Mouse (Mus musculus): ENCODE data around the gene Tmem127.
"Not testable (repeated sequence)": the region's sequence is repeated elsewhere in the genome, so short reads cannot be mapped to it uniquely, and the experiment has no call there.

Tmem127 gene

GRCm38 (mm10) chr2:127267854-127268253 lies 20.1 kb downstream of the Tmem127 start:
- DNase-seq (ENCODE audit: low spot score): no peak

DNA sequence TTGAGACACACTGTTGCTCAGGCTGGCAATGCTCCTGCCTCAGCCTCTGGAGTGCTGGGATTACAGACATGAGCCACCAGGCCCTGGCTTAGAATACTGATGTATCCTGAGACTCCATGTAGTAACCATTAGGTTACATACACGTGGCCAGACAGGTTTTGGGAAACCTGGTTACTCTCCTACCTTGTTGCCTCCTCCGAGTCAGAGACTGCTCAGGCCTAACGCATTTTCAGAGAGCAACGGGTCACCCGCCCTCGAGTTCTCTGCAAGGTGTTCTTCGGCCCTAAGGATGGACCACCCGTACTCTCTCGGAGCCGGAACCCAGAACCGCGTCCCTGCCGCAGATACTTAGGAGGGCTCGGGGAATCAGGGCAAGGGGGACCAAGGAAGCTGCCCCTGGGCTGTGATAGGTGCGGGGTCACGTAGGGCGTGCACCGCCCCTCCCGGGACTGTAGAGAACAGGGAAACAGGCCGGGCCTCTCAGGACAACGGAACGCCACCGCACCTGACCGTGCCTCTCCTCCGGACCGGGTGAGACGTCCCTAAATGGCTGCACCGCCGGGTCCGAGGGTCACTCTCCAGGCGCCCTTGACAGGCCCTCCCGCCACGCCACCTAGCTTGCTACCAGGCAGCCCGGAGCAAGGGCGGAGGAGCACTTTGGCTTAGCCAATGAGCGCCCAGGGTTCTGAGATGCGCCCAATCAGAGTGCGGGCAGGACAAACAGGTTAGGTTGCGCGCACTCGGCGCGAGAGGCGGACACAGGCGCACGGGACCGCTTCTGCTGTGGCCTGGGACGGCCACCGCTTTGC lies 22.0 kb downstream of the Tmem127 start, which contains the start of gene Stard7:
TSS of gene Stard7 (plus strand) at position 728 of the 809 bp plus-strand sequence.
- peak; percentile 96 for DNase-seq (ENCODE audit: low spot score)

- peak; percentile 82 for DNase-seq (ENCODE audit: low spot score)
These were observed 22.8 kb downstream of the Tmem127 start for GRCm38 (mm10) chr2:127270300-127271041.

DNA sequence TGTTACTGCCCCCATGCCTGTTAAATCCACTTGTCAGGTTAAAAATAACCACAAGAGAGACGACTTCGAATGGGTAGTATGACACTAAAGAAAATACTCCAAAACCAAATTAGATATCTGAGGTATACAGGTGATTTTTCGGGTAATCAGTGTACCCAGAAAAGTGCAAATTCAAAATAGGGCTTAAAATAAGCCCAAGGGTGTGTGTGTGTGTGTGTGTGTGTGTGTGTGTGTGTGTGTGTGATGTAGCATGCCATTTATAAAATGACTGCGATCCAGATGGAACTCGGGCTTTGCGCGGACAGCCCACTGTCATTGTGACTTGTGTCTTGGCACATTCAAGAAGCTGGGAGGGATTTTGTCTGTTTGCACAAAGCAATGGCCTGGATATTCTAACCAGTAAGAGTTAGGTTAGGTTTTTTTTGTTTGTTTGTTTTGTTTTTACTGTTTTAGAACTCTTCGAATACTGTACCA lies 23.4 kb downstream of the Tmem127 start:
- DNase-seq (ENCODE audit: low spot score): peak; percentile 37

DNA sequence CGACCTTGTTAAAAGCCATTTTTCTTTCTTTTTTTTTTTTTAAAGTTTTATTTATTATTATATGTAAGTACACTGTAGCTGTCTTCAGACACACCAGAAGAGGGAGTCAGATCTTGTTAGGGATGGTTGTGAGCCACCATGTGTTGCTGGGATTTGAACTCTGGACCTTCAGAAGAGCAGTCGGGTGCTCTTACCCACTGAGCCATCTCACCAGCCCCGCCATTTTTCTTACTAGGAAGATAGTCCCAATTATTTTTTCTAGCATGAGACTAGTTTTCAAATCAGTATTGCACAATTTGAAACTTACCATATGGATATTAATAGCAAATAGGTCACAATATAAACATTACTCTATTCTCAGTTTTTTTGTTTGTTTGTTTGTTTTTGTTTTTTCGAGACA lies 24.3 kb downstream of the Tmem127 start:
- DNase-seq (ENCODE audit: low spot score): not testable (repeated sequence)

DNA sequence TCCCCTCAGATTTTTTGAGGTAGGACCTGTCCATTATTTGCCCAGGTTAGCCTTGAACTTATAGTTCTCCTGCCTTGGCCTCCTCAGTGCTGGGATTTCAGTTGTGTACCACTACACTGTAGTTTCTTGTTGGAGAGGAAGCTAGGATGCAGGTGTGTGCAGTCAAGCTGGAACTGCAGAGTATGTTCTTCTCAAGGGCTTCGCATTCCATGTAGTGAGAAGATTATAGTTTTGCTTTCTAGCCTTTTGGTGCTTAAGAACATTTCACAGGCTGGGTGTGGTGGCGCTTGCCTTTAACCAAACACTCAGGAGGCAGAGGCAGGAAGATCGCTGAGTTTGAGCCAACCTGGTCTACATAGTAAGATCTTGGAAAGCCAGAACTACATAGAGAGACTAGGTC lies 25.1 kb downstream of the Tmem127 start:
- no peak for DNase-seq (ENCODE audit: low spot score)

DNA sequence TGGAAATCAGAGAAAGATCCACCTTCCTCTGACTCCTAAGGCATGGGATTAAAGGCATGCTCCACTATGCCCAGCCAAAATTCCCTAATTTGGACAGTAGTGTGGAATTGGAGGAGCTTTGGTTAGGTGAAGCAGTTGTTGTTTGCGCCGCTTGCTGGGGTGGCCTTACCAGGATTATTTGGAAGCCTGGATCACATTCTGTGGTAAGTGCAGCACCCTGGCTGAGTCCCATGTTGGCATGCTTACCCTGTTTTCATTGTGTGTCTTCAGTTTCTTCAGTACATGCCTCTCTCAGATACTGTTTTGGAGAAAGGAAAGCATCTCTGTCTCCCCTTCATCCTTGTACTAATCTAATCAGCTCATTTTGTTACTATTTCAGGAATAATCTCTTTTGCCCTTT lies 26.9 kb downstream of the Tmem127 start:
- no peak for DNase-seq (ENCODE audit: low spot score)

GRCm38 (mm10) chr2:127275551-127276320 lies 28.0 kb downstream of the Tmem127 start:
- no peak for DNase-seq (ENCODE audit: low spot score)

GRCm38 (mm10) chr2:127278162-127278561 lies 30.5 kb downstream of the Tmem127 start:
- DNase-seq (ENCODE audit: low spot score): no peak

DNA sequence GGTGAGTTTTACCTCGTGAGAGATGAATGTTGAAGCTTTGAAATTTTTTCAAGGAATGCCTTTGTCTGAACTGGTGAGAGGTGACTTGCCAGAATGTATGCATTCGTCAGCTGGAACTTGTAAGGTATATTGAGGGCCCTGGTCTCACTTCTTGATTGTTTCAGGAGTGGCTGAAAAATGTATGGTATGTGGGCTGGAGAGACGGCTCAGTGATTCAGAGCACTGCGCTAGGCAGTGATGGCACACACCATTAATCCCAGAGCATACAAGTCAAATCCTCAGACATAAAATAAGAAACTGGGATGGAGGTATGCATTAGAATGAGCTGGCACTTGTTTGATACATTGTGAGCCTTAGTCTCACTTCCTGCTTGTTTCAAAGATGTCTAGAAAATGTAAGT lies 44.5 kb downstream of the Tmem127 start:
- DNase-seq (ENCODE audit: low spot score): no peak

DNA sequence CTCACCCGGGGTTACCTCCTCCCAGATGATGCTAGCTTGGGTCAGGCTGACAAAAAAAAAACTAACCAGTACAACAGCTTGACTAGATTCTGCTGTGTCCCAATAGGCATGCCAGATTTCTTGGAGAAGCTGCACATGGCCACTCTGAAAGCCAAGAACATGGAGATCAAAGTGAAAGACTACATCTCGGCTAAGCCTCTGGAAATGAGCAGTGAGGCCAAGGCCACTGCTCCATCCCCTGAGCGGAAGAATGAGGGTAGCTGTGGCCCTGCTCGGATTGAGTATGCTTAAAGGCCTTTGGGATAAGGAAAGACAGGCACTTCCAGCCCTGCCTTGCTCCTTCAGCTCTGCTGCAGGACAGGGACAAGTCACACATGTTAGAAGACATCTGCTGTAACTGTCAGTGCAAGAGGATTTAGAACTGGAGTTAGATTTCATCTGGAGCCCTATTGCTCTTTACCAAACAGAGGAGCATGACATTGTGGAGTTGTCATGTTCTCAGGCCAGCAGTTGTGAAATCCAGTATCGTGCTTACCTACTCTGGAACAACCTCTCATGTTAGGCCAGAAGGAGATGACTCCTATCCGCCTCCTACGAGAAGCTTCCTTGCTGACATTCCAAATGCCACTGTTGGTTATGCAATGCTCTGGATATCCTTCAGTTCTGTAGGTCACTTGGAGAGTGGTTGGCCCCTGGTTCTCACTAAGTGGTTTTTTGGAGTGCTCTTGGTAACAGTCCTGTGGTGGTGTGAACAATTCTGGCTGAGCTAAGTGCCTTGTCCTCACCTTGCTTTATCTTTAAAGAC lies 49.5 kb downstream of the Tmem127 start:
- no peak for DNase-seq (ENCODE audit: low spot score)

- DNase-seq (ENCODE audit: low spot score): no peak
These were observed 50.3 kb downstream of the Tmem127 start for GRCm38 (mm10) chr2:127298056-127298455.

DNA sequence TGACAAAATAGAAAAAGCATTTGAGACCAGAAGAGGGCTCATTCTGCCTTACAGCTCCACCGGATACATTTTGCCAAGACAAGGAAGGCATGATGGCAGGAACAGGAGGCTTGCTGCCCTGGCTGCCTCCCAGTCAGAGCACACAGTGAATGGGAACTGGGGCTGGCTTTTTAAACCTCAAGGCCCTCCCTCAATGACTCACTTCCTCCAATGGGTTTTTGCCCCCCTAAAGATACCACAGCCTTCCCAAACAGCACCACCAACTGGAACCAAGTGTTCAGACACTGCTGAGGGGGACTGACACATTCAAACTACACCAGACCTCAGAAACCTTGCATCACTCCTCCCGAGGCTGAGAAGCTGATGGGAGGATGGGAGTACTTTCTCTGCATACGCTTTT lies 53.0 kb downstream of the Tmem127 start:
- DNase-seq (ENCODE audit: low spot score): no peak

DNA sequence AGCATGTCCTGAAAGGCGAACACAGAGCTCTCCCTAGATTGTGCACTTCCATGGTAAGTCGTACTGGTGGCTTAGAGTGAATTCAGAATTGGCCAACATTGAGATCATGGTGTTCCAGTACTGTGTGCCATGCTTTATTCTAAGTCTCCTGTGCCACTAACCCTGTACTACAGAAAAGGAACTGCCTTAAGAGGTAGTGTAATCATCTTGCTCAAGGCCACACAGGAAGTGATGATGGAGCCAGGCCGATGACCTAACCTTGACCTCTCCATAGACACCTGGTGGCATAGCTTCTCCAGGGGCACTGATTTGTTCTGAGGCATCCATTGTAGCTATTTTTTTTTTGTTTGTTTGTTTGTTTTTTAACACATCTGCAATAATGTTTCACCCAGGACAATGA lies 54.2 kb downstream of the Tmem127 start:
- no peak for DNase-seq (ENCODE audit: low spot score)

GRCm38 (mm10) chr2:127304192-127304591 lies 56.5 kb downstream of the Tmem127 start:
- not testable (repeated sequence) for DNase-seq (ENCODE audit: low spot score)

DNA sequence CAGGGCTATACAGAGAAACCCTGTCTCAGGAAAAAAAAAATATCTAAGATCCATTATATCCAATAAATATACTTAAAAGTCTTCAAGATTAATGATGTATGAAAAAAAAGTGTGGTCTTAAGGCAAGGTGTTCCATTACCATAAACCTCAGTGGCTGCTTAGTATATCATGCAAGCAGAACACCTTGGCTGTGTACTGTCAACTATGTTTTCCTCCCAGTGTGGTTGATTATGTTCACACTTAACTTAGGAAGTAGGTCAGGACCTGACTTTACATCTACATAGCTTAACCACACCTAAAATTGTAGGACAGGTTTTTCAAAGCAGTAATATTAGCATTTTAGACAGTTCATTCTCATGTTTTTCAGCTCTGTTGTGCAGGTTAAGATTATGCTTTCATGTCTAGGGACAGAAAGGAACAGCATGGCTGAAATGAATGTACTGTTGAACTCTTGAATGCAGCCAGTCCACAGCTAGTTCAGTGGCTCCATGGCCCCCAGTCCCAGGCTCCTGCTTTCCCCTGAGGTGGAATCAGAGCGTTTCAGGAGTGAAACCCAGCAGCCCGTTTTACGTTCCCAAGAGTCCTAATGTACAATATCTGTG lies 57.0 kb downstream of the Tmem127 start:
- no peak for DNase-seq (ENCODE audit: low spot score)

DNA sequence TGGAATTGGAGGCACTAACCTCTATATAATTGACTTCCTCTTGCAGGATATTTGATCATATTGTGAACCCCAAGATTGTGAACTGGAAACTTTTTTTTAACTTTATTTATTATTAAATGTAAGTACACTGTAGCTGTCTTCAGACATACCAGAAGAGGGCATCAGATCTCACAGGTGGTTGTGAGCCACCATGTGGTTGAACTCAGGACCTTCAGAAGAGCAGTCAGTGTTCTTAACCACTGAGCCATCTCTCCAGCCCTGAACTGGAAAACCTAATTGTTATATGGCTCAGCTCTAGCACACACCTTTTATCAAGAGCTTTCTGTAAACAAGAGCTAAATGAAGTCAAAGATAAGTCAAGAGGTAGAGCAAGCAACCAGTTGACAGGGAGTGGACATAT lies 58.4 kb downstream of the Tmem127 start:
- DNase-seq (ENCODE audit: low spot score): no peak

- no peak for DNase-seq (ENCODE audit: low spot score)
These were observed 59.5 kb downstream of the Tmem127 start for GRCm38 (mm10) chr2:127307179-127307578.

GRCm38 (mm10) chr2:127308660-127309059 lies 61.0 kb downstream of the Tmem127 start:
- DNase-seq (ENCODE audit: low spot score): no peak

GRCm38 (mm10) chr2:127310246-127310645 lies 62.5 kb downstream of the Tmem127 start:
- DNase-seq (ENCODE audit: low spot score): no peak

- DNase-seq (ENCODE audit: low spot score): no peak
These were observed 63.0 kb downstream of the Tmem127 start for GRCm38 (mm10) chr2:127310685-127311084.
